Mouse (Mus musculus) right cerebral cortex, postnatal 25 days (tissue): Measurements from ENCODE around the gene Exo1.

Experiments
- DNase-seq: peaks from one replicate; pipeline ENCODE4 v3.0.0; 2022

Exo1 gene

DNA sequence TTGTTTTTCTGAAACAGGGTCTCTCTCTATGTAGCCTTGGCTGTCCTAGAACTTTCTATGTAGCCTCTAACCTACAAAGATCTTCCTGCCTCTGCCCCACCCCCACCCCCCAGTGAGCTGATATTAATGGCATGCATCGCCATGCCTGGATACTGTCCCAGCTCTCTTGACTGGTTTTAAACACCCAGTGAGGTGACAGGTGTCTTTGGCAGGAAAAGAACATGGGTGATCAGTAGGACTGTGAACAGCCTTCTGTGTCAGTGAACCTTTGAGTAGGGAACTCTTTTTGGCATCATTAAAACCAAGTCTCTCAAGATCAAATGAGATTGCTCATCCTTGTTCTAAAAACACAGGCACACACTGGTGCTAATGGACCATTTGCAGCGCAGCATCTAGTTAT lies 81.4 kb downstream of the Exo1 start:
- no peak for DNase-seq
